Mouse (Mus musculus): ENCODE results near the gene Dhcr24.

Gene Dhcr24

GRCm38 (mm10) chr4:106606639-106607554 lies 46.1 kb downstream of the Dhcr24 start:
- no peak for DNase-seq

DNA sequence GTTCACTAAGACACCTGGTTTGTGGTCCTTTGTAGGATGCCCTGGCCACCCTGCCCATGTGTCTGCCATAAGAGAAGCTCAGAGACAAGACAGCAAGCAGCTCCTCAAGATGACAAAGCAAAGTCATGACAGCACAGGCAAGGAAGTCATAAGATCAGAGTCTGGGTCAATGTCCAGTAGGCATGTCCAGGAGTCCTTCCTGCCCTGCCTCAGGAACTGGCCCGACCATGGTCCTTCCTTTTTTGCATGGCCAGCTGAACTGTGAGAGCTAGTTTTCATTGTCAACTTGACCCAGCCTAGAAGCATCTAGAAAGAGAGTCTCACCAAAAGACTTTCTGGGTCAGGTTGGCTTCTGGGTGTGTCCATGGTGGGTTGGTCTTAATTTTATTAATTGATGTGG lies 47.1 kb downstream of the Dhcr24 start:
- peak; percentile 51 to 53 for DNase-seq

DNA sequence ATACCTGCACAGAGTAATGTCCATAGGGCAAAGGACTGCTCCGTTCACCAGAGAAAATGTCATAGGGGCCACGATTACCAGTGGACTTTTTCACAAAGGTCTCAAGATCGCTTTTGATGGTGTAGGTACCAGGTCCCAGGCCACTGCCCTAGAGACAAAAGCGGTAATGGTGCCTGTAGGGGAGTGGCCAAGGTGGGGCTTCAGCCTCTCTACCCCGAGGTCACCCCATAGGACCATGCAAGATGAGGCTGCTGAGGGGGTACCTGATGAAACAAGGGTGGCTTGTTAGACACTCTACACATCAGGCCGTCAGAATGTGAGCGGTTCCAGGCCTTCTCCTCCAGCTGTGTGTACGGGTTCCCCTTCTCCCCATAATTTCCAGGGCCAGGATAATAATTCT lies 52.3 kb downstream of the Dhcr24 start:
- no peak for DNase-seq

GRCm38 (mm10) chr4:106613560-106613959 lies 52.7 kb downstream of the Dhcr24 start:
- DNase-seq: peak in 1 of 2 experiments; percentile 34

GRCm38 (mm10) chr4:106614180-106614797 lies 53.5 kb downstream of the Dhcr24 start:
- DNase-seq: peak; percentile 55 to 82

GRCm38 (mm10) chr4:106614881-106615280 lies 54.0 kb downstream of the Dhcr24 start:
- no peak for DNase-seq

GRCm38 (mm10) chr4:106615637-106616036 lies 54.8 kb downstream of the Dhcr24 start:
- no peak for DNase-seq

- peak in 1 of 2 experiments; percentile 33 for DNase-seq
Measured at GRCm38 (mm10) chr4:106617056-106617455, 56.2 kb downstream of the Dhcr24 start, which contains the start of gene Lexm. Lexm (minus strand) TSS chr4:106617241.

GRCm38 (mm10) chr4:106618898-106619297 lies 58.1 kb downstream of the Dhcr24 start:
- peak in 1 of 2 experiments; percentile 48 for DNase-seq

- DNase-seq: peak; percentile 70 to 76
Measured at GRCm38 (mm10) chr4:106621428-106621827, 60.6 kb downstream of the Dhcr24 start.

DNA sequence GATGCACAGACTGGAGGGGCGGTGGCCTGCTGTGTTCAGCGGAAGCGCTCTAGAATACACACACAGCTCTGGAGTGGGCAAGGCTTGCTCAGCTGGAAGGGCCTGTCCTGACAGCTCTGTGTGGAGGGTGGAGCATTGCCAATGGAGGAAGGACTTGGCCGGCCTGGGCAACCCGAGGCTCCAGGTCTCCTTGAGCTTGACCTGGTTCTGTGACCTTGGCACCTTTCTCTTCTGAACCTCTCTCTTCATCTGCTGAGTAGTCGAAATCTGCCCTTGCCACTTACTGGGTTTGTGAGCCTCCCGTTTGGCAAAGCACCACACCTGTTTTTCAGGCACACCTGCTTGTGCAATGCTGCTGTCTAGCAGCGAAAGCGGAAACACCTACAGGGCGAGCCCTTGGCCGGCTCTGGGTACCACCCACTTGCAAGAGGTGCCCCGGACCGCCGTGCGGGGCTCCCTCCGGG lies 61.2 kb downstream of the Dhcr24 start, which contains the start of gene Ttc22:
Gene Ttc22, plus strand, starts transcription at position 403 of the 464 bp plus-strand sequence.
- DNase-seq: peak; percentile 86 to 90

- no peak for DNase-seq
Measured at GRCm38 (mm10) chr4:106622712-106623111, 61.9 kb downstream of the Dhcr24 start.

- peak in 1 of 2 experiments; percentile 46 for DNase-seq
Measured at GRCm38 (mm10) chr4:106624271-106624670, 63.4 kb downstream of the Dhcr24 start.

GRCm38 (mm10) chr4:106627809-106628208 lies 67.0 kb downstream of the Dhcr24 start:
- peak in 1 of 2 experiments; percentile 24 for DNase-seq

DNA sequence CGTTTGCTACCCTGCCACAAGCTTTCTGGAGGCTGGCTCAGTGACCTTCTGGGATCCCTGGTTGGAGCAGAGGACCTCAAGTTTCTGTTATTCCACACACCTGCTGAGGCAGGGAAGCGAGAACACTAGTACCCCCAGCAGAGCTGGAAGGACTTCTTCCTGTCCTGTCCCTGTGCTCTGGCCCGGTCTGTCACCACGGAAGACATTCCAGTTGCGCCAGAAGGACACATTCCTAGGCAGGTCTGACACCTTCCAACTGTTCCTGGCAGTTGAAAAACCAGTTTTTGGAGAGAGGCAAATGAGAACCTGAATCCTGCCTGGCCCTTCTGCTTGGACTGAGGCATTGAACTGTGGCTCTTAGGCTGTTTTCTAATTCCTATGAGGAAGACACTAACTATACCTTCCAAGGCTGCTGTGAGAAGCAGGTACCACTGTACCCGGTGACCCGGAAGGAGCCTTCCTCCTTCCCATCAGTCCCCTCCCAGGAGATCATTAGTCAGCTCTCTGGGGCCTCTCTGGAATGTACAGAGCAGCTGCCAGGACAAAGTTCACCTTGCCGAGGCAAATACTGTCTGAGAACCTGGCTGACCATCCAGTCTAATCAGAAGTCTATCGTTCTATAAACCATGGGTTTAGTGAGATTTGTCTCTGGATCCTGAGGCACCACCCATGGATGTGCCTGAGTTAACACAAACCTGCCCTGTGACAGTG lies 68.0 kb downstream of the Dhcr24 start:
- peak; percentile 70 to 81 for DNase-seq

DNA sequence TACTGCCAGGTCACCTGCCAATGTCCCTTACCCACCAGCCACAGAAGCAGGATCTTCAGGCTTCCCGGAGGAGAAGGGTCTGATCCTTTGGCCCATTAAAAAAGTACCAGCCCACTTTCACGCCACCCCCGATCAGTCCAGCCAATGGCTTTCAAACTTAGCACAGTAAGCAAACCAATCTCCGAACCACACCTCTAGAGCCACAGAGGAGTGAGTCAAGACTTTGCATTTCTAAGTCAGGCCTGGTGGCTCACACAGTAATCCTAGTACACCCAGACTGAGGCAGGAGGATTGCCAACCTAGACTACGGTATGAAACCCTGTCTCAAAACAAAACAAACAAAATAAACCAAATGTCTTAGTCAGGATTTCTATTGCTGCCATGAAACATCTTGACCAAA lies 68.5 kb downstream of the Dhcr24 start:
- DNase-seq: peak in 1 of 2 experiments; percentile 17

GRCm38 (mm10) chr4:106630333-106631220 lies 69.7 kb downstream of the Dhcr24 start:
- DNase-seq: peak; percentile 70 to 84

DNA sequence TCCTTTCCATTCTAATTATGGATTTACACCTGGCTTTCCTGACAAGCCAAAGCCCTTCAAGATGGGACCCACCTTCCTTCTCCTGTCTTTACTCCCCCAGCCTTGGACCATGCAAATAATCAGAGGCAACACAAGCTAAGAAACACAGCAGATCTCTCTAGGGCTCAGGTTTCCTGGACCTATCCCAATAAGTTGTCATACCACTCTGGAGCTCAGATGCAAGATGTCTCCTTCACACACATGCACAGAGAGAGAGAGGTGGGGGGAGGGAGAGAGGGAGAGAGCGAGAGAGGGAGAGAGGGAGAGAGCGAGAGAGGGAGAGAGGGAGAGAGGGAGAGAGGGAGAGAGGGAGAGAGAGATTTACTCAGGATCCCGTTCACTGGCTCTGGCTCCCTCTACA lies 71.5 kb downstream of the Dhcr24 start:
- no peak for DNase-seq

DNA sequence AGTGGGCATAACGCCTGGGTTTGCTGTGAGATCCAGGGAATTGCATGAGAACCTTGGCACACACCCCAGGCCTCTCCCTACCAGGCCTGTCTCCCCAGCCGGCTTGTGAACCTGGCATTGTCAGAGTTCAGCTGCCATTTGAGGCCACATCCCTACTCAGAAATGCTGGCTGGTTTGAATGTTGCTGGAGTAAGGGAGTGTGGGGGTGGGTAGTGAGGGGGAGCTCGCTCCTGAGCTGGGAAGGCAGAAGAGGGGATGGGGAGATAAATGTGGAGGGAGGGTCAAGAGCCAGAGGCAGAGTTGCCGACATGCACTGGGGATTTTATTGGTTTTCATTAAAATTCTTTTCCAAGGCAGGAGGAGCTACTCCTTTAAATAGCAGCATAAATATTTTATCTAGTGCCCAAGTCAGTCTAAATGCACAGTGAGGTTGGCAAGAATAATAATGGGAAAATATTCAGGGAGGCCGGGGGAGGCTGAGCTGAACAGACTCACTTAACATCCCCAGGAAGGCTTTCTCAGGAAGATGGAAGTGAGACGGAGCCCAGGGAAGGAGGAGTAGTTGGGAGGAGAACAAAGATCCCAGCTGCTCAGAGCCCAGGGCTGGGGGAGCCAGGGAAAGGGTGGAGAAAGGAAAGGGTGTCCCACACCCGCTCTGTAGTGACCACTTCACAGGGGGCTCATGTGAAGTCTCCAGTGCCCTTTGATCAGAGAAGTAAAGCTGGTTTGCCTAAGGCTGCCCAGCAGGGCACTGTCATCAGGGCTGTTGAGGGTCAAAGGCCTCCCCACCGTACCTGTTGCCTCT lies 72.6 kb downstream of the Dhcr24 start:
- DNase-seq: peak in 1 of 2 experiments; percentile 16

DNA sequence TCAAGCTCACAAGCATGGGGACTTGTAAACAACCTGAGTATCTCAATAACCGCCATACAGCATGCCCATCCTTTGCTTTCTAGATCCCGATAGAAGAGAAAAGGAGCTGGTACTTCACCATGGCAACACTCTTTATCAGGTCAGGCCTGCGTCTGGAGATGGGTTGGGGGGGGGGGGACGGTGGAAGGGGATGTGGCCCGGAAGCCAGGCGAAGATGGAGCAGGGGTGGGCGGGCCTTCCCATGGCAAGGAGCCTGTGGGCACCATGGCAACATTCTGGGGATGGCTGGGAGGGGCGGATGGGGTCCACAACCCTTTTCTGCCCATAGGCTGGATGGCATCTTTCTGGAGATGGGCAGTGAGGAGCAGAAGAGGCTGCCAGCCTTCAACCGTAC lies 73.2 kb downstream of the Dhcr24 start:
- no peak for DNase-seq

Measured in kidney, postnatal 36 days (tissue).